Mouse (Mus musculus) gastrocnemius, adult 8-10 months (tissue): ENCODE measurements around the gene Snrnp25. TPM values are rescaled to one million over a fixed set of nuclear protein-coding genes. Genes with fewer than 3 reads are reported as not detected.

Source experiments
- DNase-seq, 2 experiments: peaks; one replicate each; pipeline ENCODE4 v3.0.0; 2022; ENCODE audit warnings: low spot score in 2 of 2
- total RNA-seq, 4 experiments: library from RNA; stranded (reverse); gene quantifications; 2 replicates each; pipeline ENCODE4 v1.2.4; 2022

Gene Snrnp25
- total RNA-seq, 4 experiments from 2014 or later = 9.4 to 12.5 (median 10.0) TPM

DNA sequence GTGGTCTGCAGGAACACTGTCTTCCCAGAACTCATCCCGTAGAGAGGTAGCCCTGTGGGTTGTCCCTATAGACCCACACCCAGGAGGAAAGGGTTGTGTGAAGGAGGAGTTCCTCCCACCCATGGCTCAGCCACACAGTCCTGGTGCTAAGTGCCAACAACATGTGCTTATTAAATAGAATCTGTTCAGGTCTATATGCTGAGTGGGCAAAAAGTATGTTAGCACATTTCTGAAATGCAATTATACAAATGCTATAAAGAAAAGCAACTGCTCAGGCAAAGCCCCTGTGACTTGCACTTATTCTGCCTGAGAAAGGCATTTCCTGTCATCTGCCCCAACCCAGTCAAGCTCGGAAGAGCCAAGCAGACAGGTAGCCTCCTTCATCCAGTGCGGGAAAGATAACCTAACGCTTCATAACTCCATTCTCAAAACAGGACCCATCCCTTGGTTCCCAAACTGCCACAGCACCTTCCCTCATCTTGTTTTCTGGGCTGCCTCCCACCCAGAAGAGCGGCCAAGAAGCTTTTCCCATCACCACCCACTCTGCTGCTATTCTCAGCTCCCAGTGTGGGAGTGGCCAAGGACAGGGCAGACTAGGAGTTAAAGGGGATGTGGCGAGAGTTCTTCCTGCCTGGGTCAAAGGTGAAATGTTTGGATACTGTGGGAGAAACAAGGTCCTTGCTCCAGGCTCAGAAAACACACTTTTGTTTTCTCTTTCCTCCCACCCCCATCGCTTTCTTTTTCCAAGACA is 38.2 kb downstream of the Snrnp25 start:
- DNase-seq = no peak

DNA sequence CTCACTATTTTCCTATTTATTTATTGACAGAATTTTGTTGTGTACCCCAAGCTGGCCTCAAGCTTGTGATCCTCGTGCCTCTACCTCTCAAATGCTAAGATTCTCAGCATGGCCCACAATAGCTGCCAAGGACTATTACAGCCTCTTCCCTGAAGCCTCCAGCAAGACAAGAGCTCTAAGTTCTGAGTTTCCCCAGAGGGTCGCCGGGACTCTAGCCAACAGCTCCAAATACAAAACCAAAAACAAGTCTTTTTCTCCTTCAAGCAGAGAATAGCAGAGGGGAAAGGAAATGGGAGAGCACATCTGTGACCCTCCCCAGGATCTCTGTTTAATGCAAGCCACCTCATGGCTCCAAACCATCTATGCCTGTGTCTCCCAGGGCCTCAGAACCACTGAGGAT is 38.8 kb downstream of the Snrnp25 start:
- DNase-seq = no peak

DNA sequence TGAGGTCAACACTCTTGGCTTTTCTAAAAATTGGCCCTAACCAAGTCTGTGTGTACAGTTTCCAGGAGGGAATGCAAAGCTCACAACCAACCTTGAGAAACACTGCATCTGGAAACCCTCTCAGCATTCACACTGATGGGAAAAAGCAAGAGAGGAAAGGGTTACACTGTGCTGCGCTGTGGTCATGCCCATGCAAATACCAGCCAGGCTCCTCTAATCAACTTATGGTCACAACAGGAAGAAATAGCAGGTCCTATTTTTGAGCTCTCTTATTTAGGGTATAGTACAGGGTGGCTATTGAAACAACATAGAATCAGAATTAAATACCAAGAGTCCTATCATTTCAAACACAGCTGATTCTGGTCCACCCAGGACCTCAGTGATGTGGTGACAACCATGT is 39.4 kb downstream of the Snrnp25 start:
- DNase-seq = no peak

DNA sequence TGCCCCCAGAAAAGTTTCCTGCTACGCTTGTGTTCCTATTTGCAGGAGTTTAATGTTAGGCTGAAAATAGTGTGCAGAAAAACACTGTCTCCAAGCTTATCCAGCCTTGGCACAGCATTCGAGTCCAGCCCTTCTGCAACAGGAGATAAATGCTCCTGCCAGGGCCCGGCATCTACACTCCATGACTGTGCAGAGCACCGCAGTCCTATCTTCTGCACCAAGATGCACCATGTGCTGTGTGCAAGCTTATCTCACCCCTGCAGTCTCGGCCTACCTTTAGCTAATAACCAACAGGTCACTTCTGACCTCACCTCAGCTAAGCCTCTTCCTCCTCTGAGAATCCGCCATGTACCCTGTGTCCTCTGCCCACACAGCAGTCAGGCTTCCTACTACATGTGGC is 40.4 kb downstream of the Snrnp25 start:
- no peak for DNase-seq

DNA sequence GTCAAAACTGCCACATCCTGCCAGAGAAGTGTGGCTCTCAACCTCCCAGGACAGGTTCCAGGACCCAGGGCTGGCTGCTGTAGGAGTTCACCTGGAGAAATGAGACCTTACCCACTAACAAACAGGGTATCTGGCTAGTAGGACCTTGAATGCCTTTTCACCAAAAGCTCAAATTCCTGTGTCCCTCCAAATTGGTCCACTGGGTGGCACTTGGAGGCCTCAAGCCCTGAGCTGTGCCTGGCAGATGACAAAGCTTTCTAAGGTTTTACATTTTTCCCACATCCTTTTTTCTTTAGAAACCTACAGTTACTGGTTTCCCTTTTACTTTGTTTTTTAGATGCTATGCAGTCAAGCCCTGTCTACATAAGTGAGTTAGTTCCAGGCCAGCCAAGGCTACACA is 41.9 kb downstream of the Snrnp25 start:
- no peak for DNase-seq

DNA sequence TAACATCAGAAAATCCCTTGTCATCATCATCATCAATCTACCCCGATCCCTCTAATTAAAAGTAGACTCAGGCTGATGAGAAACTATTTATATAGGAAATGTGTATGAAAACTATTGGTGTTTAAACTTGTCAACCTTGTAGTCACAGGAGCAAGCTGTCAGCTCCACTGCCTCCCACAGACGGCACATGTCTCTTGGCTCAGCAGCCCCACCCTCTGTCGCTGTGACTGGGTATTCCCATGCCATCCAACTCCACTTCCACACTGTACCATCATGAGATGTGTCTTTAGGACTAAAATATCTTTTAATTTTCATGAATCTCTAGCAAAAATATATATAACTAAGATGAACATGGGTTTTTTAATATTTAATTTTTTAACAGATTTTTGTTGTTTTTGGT is 43.1 kb downstream of the Snrnp25 start:
- DNase-seq = no peak

DNA sequence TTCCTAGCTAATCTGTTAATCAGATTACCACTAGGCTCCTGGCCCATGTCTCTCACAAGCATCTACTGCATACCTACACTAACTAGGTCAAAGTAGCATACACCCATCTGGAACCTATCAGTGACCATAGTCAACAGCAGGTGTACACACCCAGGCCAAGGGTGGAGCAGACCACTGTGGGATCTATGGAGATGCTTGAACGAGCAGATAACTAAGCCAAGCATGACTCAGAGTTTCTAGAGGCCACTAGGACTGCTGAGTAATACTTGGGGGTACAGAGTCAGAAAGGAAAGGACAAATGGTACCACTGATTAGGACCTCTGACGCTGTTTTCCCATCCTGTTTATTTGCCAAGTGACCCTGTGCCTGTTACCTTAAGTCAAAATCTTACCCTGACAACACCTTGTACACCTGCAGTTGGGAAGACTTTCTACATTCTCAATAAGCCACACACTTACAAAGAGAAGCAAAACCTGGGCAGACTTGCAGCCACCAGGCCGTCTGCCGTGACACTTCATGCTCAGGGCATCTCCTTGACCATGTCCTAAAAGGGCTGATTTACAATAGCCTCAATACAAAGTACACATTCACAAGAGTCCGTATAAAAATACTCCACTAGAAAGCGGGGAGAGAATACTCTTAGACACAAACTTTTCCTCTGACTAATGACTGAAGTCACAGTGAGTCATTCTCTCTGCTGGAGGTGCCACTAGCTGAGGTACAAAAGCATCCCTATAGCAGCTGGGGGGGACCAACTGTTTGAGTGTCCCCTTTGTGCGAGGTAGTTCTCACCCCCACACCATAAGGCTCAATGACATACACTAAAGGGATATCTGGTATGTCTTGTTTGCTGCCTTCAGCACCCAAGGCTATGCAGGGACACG is 45.9 kb downstream of the Snrnp25 start:
- no peak for DNase-seq

DNA sequence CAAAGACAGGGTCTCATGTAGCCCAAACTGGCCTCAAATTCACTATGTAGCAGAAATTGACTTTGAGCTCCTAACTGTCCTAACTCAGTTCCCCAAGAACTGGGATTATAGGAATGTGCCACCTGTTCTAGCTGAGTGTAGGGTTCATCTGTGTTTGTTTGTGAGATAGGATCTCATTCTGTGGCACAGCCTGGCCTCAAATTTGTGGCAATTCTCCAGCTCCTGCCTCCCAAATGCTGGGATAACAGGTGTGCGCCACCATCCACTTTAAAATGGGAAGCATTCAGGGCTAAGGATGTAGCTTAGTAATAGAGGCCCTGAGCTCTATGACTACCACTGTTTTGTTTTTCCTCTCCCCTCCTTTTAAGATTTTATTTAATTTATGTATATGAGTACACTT is 47.9 kb downstream of the Snrnp25 start:
- DNase-seq = no peak

DNA sequence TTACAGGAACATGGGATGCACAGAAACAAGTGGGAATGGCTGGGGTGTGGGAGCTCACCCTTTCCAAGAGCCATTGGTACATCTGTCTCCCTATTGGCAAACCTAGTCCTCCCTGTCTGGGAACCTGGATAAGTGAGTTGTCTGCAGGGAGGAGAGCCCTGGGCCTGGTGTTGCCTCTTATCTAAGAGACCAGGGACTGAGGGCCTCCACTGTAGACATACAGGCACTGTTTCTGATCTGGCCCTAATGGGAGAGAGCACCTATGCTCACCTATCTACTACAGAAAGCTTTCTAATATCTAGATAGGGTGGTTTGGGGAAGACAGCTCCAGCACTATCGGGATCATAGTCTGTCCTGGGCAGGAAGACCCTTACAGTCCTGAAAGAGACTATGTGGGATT is 50.9 kb downstream of the Snrnp25 start:
- DNase-seq = no peak

DNA sequence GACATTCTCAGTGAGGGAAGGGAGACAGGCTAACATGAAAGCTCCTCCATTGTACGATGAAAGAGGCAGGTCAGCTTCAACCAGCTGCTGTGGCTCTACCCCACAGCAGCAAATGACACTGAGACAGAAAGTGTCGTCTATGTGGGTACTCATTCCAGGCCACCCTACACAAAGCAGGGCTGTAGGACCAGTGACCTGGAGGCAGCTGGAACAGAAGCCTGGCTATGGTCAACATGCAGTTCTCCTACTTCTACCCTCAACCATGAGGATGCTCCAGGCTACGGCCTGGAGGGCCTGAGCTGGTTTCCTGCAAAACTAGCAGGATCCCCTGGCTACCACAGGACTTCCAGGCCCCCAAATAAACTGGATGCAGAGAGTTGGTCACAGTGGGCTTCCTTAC is 51.4 kb downstream of the Snrnp25 start:
- DNase-seq = no peak

Other genes starting within 250 kb of the Snrnp25 start
- gene 4930524B15Rik, start 239.8 kb upstream of the Snrnp25 start, total RNA-seq = not detected
- gene Nsg2, start 205.0 kb upstream of the Snrnp25 start, total RNA-seq = under 1 TPM in 2 of 4 experiments, not detected in 2; 0.15 to 0.19 TPM
- under 1 TPM in 1 of 4 experiments, not detected in 3; 0.29 TPM for gene Il9r, start 5.1 kb upstream of the Snrnp25 start, total RNA-seq
- gene Rhbdf1, start 16.9 kb downstream of the Snrnp25 start, total RNA-seq = 10 to 100 TPM; 13.0 to 16.3 (median 14.4) TPM
- gene Mpg, start 21.1 kb downstream of the Snrnp25 start, total RNA-seq = 1 to 10 TPM; 3.9 to 5.9 (median 4.8) TPM
- 10 to 100 TPM; 22.9 to 27.2 (median 24.6) TPM for gene Nprl3, start 62.3 kb downstream of the Snrnp25 start, total RNA-seq
- gene Hba-x, start 71.0 kb downstream of the Snrnp25 start, total RNA-seq = not detected
- 100 to 1,000 TPM; 119 to 302 (median 188) TPM for gene Hba-a1, start 78.1 kb downstream of the Snrnp25 start, total RNA-seq
- not detected for gene Hbq1b, start 81.5 kb downstream of the Snrnp25 start, total RNA-seq
- gene Hba-a2, start 91.1 kb downstream of the Snrnp25 start, total RNA-seq = 100 to 1,000 TPM in 3 of 4 experiments, 10 to 100 TPM in 1; 93.3 to 179 (median 137) TPM
- gene Hbq1a, start 94.7 kb downstream of the Snrnp25 start, total RNA-seq = not detected
- 1 to 10 TPM; 1.7 to 2.8 (median 2.3) TPM for gene Sh3pxd2b, start 142.4 kb downstream of the Snrnp25 start, total RNA-seq
- 1 to 10 TPM; 6.3 to 7.2 (median 6.6) TPM for gene Ubtd2, start 250.0 kb downstream of the Snrnp25 start, total RNA-seq